Mouse (Mus musculus): ENCODE measurements around the gene Arhgef11. TPM values are rescaled to one million over a fixed set of nuclear protein-coding genes. Genes with fewer than 3 reads are reported as not detected.

The Arhgef11 gene
- polyA plus RNA-seq, 1 experiment = 6.1 TPM

DNA sequence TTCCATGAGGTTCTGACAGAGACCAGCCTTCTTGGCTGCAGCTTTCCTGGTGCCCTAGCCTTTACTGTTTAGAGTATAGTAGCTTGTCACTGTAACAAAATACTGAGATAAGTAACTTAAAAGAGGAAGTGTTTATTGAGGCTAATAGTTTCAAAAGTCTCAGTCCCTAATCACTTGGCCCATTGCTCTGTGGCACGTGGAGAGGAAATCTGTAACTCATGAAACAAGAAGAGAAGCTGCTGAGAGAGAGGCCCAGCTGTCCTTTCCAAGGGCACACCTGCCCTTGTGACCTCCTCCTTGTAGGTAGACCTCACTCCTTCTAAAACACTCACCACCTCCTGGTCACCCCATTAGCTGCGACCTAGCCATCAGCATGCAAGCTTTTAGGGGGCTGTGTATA is 101.2 kb downstream of the Arhgef11 start:
- H3K36me3 ChIP-seq (ENCODE audit: control insufficient read depth, insufficient read depth) = peaks cover 31% of the 10 kb centered on the region
- TF ChIP-seq REST (IDR thresholded peaks at IDR 0.05; ENCODE audit: insufficient read depth, insufficient read length) = no peak
- TF ChIP-seq POLR2A (IDR thresholded peaks at IDR 0.05; ENCODE audit: insufficient read length, low read depth) = no peak
- TF ChIP-seq SRF (IDR thresholded peaks at IDR 0.05; ENCODE audit: control insufficient read depth, insufficient read length, low read depth) = no peak
- TF ChIP-seq MYOG (IDR thresholded peaks at IDR 0.05; ENCODE audit: control insufficient read depth in 1 of 3, insufficient read depth in 1 of 3, insufficient read length in 2 of 3, low read depth in 2 of 3) = no peak
- TF ChIP-seq E2F4 (IDR thresholded peaks at IDR 0.05; ENCODE audit: insufficient read depth) = no peak
- TF ChIP-seq MAX (IDR thresholded peaks at IDR 0.05; ENCODE audit: low read depth) = no peak
- TF ChIP-seq POLR2AphosphoS2 (IDR thresholded peaks at IDR 0.05; ENCODE audit: insufficient read length, low read depth) = no peak
- no peak for TF ChIP-seq USF1 (IDR thresholded peaks at IDR 0.05; ENCODE audit: low read depth)
- no peak for TF ChIP-seq CEBPB (IDR thresholded peaks at IDR 0.05; ENCODE audit: insufficient read depth, poor library complexity, severe bottlenecking)
- TF ChIP-seq MYOD1 (IDR thresholded peaks at IDR 0.05; ENCODE audit: control insufficient read depth in 1 of 3, insufficient read length in 2 of 3, low read depth in 2 of 3) = no peak
- TF ChIP-seq TCF3 (IDR thresholded peaks at IDR 0.05; ENCODE audit: insufficient read length, low read depth) = no peak
- TF ChIP-seq TCF12 (IDR thresholded peaks at IDR 0.05; ENCODE audit: insufficient read depth, poor library complexity, severe bottlenecking) = no peak
- no peak overlapping the region for H3K4me3 ChIP-seq
- H3ac ChIP-seq (ENCODE audit: control insufficient read depth, insufficient read length) = no peak overlapping the region
- H3K4me2 ChIP-seq (ENCODE audit: low read depth) = no peak overlapping the region
- H3K79me2 ChIP-seq (ENCODE audit: control insufficient read depth, insufficient read depth) = no peaks in the 10 kb centered on the region
- no peaks in the 10 kb centered on the region for H3K27me3 ChIP-seq (ENCODE audit: control insufficient read depth, insufficient read depth, insufficient read length)

DNA sequence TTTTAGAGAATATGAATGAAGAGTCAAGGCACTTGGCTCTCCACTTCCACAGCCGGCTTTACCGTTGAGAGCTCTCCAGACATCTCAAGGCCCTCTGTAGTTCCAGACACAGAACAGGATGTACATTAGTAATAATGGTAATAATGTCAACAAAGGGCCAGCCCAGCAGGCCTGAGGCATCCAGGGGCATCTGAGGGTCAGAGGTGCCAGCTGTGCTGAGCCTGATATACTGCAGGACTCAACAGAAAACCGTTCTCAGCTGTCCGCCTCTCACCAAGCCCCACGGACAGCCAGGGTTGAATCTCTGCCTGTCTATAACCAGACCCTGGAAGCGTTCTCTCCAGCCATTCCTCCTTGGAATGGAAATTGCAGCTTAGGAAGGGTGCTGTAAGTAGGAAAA is 107.2 kb downstream of the Arhgef11 start:
- TF ChIP-seq USF1 (IDR thresholded peaks at IDR 0.05; ENCODE audit: low read depth) (no peak), SRF (IDR thresholded peaks at IDR 0.05; ENCODE audit: control insufficient read depth, insufficient read length, low read depth) (no peak), TCF12 (IDR thresholded peaks at IDR 0.05; ENCODE audit: insufficient read depth, poor library complexity, severe bottlenecking) (no peak), MYOG (IDR thresholded peaks at IDR 0.05; ENCODE audit: control insufficient read depth in 1 of 3, insufficient read depth in 1 of 3, insufficient read length in 2 of 3, low read depth in 2 of 3) (no peak), POLR2AphosphoS2 (IDR thresholded peaks at IDR 0.05; ENCODE audit: insufficient read length, low read depth) (no peak), MYOD1 (IDR thresholded peaks at IDR 0.05; ENCODE audit: control insufficient read depth in 1 of 3, insufficient read length in 2 of 3, low read depth in 2 of 3) (no peak), TCF3 (IDR thresholded peaks at IDR 0.05; ENCODE audit: insufficient read length, low read depth) (no peak)
- no peak overlapping the region for H3K4me3 ChIP-seq
- no peaks in the 10 kb centered on the region for H3K79me2 ChIP-seq (ENCODE audit: control insufficient read depth, insufficient read depth)
- no peaks in the 10 kb centered on the region for H3K27me3 ChIP-seq (ENCODE audit: control insufficient read depth, insufficient read depth, insufficient read length)
- H3K36me3 ChIP-seq (ENCODE audit: control insufficient read depth, insufficient read depth) = peaks cover 24% of the 10 kb centered on the region
- H3ac ChIP-seq (ENCODE audit: control insufficient read depth, insufficient read length) = no peak overlapping the region
- no peak overlapping the region for H3K4me2 ChIP-seq (ENCODE audit: low read depth)

DNA sequence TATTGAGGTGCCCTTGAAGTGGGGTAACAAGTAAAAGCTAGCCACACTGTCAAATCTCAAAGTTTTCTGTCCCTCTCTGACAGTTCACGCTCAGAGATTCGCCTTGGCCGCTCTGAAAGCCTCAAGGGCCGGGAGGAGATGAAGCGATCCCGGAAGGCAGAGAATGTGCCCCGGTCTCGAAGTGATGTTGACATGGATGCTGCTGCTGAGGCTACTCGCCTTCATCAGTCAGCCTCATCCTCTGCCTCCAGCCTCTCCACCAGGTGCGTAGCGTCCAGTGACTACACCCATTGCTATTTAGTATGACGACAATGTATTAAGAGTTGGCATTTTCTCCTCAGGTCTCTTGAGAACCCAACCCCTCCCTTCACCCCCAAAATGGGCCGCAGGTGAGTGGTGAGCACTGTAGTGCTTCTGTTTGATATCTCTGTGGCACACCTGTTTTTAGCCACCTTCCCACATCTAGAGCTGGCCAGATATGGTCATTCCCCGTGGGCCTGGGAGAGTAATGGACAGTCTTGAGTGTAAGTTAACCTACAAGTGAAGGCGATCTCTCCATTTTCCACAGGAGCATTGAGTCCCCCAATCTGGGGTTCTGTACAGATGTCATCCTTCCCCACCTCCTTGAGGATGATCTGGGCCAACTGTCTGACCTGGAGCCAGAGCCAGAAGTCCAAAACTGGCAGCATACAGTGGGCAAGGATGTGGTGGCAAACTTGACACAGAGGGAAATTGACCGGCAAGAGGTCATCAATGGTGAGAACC is 108.2 kb downstream of the Arhgef11 start:
- Histone ChIP-seq H3K27me3 (ENCODE audit: control insufficient read depth, insufficient read depth, insufficient read length) (no peaks in the 10 kb centered on the region), H3ac (ENCODE audit: control insufficient read depth, insufficient read length) (no peak overlapping the region), H3K4me2 (ENCODE audit: low read depth) (no peak overlapping the region), H3K4me3 (no peak overlapping the region), H3K79me2 (ENCODE audit: control insufficient read depth, insufficient read depth) (no peaks in the 10 kb centered on the region), H3K36me3 (ENCODE audit: control insufficient read depth, insufficient read depth) (peaks cover 27% of the 10 kb centered on the region)
- no peak for TF ChIP-seq POLR2AphosphoS2 (IDR thresholded peaks at IDR 0.05; ENCODE audit: insufficient read length, low read depth)
- no peak for TF ChIP-seq USF1 (IDR thresholded peaks at IDR 0.05; ENCODE audit: low read depth)
- TF ChIP-seq POLR2A (IDR thresholded peaks at IDR 0.05; ENCODE audit: insufficient read length, low read depth) = no peak
- no peak for TF ChIP-seq MYOG (IDR thresholded peaks at IDR 0.05; ENCODE audit: control insufficient read depth in 1 of 3, insufficient read depth in 1 of 3, insufficient read length in 2 of 3, low read depth in 2 of 3)
- no peak for TF ChIP-seq REST (IDR thresholded peaks at IDR 0.05; ENCODE audit: insufficient read depth, insufficient read length)
- TF ChIP-seq SRF (IDR thresholded peaks at IDR 0.05; ENCODE audit: control insufficient read depth, insufficient read length, low read depth) = no peak
- no peak for TF ChIP-seq CEBPB (IDR thresholded peaks at IDR 0.05; ENCODE audit: insufficient read depth, poor library complexity, severe bottlenecking)

- H3K36me3 ChIP-seq (ENCODE audit: control insufficient read depth, insufficient read depth) = peaks cover 24% of the 10 kb centered on the region
- H3K4me2 ChIP-seq (ENCODE audit: low read depth) = no peak overlapping the region
- H3K79me2 ChIP-seq (ENCODE audit: control insufficient read depth, insufficient read depth) = no peaks in the 10 kb centered on the region
- no peaks in the 10 kb centered on the region for H3K27me3 ChIP-seq (ENCODE audit: control insufficient read depth, insufficient read depth, insufficient read length)
- TF ChIP-seq MYOD1 (IDR thresholded peaks at IDR 0.05; ENCODE audit: control insufficient read depth in 1 of 3, insufficient read length in 2 of 3, low read depth in 2 of 3) (no peak), CEBPB (IDR thresholded peaks at IDR 0.05; ENCODE audit: insufficient read depth, poor library complexity, severe bottlenecking) (no peak), E2F4 (IDR thresholded peaks at IDR 0.05; ENCODE audit: insufficient read depth) (no peak), TCF3 (IDR thresholded peaks at IDR 0.05; ENCODE audit: insufficient read length, low read depth) (no peak), POLR2AphosphoS2 (IDR thresholded peaks at IDR 0.05; ENCODE audit: insufficient read length, low read depth) (no peak), MYOG (IDR thresholded peaks at IDR 0.05; ENCODE audit: control insufficient read depth in 1 of 3, insufficient read depth in 1 of 3, insufficient read length in 2 of 3, low read depth in 2 of 3) (no peak), SRF (IDR thresholded peaks at IDR 0.05; ENCODE audit: control insufficient read depth, insufficient read length, low read depth) (no peak), USF1 (IDR thresholded peaks at IDR 0.05; ENCODE audit: low read depth) (no peak), REST (IDR thresholded peaks at IDR 0.05; ENCODE audit: insufficient read depth, insufficient read length) (no peak), TCF12 (IDR thresholded peaks at IDR 0.05; ENCODE audit: insufficient read depth, poor library complexity, severe bottlenecking) (no peak), MAX (IDR thresholded peaks at IDR 0.05; ENCODE audit: low read depth) (no peak), POLR2A (IDR thresholded peaks at IDR 0.05; ENCODE audit: insufficient read length, low read depth) (no peak)
- H3K4me3 ChIP-seq = no peak overlapping the region
- H3ac ChIP-seq (ENCODE audit: control insufficient read depth, insufficient read length) = no peak overlapping the region
Measured at GRCm38 (mm10) chr3:87726191-87726590, 108.8 kb downstream of the Arhgef11 start.
